Mouse (Mus musculus) stomach, embryonic 16.5 days (tissue): ENCODE measurements around the gene Wdr38. TPM values are rescaled to one million over a fixed set of nuclear protein-coding genes. Genes with fewer than 3 reads are reported as not detected.
A peak's percentile ranks its signal among the peaks of the same experiment; 100 is the strongest.

Experiments
- ATAC-seq: fragments of 200-750 bp; cut with Nextera tagmentation; 2 replicates; pipeline ENCODE4 v1.8.0; 2017; ENCODE audit warnings: moderate number of reproducible peaks, moderate TSS enrichment; ENCODE audit not compliant: insufficient read depth, low FRiP score
- H3K27ac ChIP-seq: fragments of 300-500 bp; sonication (generic); 2 replicates; pipeline ENCODE4 v1.5.1; 2014; ENCODE audit warnings: low read length
- H3K27me3 ChIP-seq: fragments of 300-500 bp; sonication (generic); 2 replicates; pipeline ENCODE4 v1.6.1; 2014; ENCODE audit warnings: low read length, control low read depth, mixed read lengths; ENCODE audit not compliant: control insufficient read depth, insufficient read depth
- H3K36me3 ChIP-seq: fragments of 300-500 bp; sonication (generic); 2 replicates; pipeline ENCODE4 v1.6.1; 2014; ENCODE audit warnings: low read length; ENCODE audit not compliant: control insufficient read depth, insufficient read depth
- H3K4me1 ChIP-seq: fragments of 300-500 bp; sonication (generic); 2 replicates; pipeline ENCODE4 v1.6.1; 2014; ENCODE audit warnings: low read length, control low read depth, mixed read lengths; ENCODE audit not compliant: control insufficient read depth, insufficient read depth
- H3K4me2 ChIP-seq: fragments of 300-500 bp; sonication (generic); 2 replicates; pipeline ENCODE4 v1.6.1; 2014; ENCODE audit warnings: low read depth, low read length, mixed read lengths
- H3K4me3 ChIP-seq: fragments of 300-500 bp; sonication (generic); replicated peaks from 2 replicates; pipeline ENCODE4 v1.5.1; 2014; ENCODE audit warnings: mild to moderate bottlenecking, low read length
- H3K9ac ChIP-seq: fragments of 300-500 bp; sonication (generic); 2 replicates; pipeline ENCODE4 v1.6.1; 2014; ENCODE audit warnings: low read length
- H3K9me3 ChIP-seq: fragments of 300-500 bp; sonication (generic); replicated peaks from 2 replicates; pipeline ENCODE4 v1.6.1; 2016; ENCODE audit warnings: low read length, control low read depth; ENCODE audit not compliant: control insufficient read depth
- WGBS: fragments of 180-500 bp; shearing (Covaris S2); extraction: QIAGEN DNeasy Blood & Tissue Kit; methylation state at CpG from one replicate; pipeline ENCODE4 v1.1.7; 2014; 5-methylcytosine and 5-hydroxymethylcytosine counted together
- polyA plus RNA-seq: library from polyadenylated mRNA; unstranded; fragments of >200 nt; fragmentation: Nextera tagmentation; extraction: Ambion mirVana; gene quantifications from 2 replicates; pipeline ENCODE4 v1.2.1, GENCODE M21; 2015

Gene Wdr38
- polyA plus RNA-seq, result 1.7 and 1.9 TPM in 2 replicates

DNA sequence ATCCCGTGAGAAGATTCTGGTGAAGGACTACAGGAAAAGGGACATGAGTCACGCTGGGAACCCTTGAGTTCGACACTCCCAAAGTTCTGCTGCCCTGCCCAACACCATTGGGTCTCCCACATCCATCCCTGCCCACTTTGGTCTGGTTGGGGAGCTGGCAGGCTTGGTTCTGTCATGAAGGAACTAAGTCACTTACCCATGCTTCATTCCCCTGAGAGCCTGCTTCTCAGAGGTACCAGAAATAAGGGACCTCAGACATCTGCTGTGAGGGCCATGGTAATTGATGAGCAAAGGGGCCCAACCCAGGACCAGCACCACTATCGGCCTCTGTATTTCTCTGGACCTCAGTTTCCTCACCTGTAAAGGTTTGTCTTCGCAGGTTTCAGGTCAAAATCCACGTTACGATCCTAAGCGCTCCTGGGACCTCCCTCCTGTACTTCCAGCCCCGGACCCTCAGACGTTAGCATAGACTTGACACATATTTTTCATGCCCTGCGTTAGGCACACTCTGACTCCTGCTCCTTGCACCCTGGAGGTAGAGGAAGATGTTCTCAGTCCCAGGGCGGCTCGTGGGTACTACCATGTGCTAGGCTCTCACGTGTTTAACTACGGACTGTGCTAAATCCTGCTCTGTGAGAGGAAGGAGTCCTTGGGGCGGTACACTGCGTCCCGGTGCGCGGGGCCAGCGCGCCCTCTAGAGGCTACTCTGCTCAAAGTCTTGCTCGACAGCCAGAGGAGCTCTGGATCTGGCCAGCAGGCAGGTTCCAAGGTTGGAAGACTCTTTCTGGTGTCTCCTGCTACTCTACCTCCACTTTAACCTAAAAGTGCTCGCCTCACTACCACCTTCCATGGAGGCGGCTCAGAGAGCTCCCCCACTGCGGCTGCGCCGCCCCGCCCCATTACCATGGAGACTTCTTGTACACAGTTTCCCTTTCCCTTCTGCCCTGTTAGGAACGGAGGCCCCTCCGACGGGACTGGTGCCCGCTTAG is at the start of gene Wdr38:
Gene Wdr38 (plus strand): TSS at position 91 of the 989 bp plus-strand sequence.
- Histone ChIP-seq H3K4me3 (peak within 1 kb of the TSS; percentile 56), H3K4me2 (peak within 1 kb of the TSS; percentile 66), H3K4me1 (peaks cover 12% of the 10 kb centered on the region), H3K36me3 (peaks cover 16% of the 10 kb centered on the region), H3K27ac (peak within 1 kb of the TSS; percentile 64; the same call in 1 of the 2 replicates), H3K9ac (peak within 1 kb of the TSS; percentile 74), H3K27me3 (no peaks in the 10 kb centered on the region), H3K9me3 (no peaks in the 10 kb centered on the region)
- WGBS, result 11% methylated on average over 33 of the region's 33 CpGs
- ATAC-seq, result peak; percentile 93

DNA sequence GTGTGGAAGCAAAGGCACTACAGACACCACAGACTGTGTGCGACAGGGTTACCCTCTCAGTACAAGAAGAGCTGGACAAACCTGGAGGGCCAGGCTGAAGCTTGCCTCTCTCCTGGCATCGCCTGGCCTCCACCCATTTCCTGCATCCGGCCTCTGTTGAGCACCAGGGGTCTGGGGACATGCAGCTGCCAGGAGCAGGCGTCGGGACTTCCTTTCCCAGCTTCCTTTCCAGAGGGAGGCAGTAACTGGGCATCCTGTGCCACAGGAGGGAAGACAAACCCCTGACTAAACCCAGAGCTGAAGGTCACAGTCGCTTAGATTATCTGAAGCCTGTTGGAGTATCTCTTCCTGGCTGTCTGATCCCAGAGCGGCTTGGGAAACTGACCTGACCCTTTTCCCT is 49.7 kb upstream of the Wdr38 start:
- H3K27ac ChIP-seq, result no peak overlapping the region
- no peak overlapping the region for H3K4me2 ChIP-seq
- no peaks in the 10 kb centered on the region for H3K9me3 ChIP-seq
- no peak for ATAC-seq
- H3K27me3 ChIP-seq, result no peaks in the 10 kb centered on the region
- no peaks in the 10 kb centered on the region for H3K4me1 ChIP-seq
- H3K36me3 ChIP-seq, result no peaks in the 10 kb centered on the region
- H3K4me3 ChIP-seq, result no peak overlapping the region
- no peak overlapping the region for H3K9ac ChIP-seq
- 57% methylated on average over 7 of the region's 7 CpGs for WGBS

DNA sequence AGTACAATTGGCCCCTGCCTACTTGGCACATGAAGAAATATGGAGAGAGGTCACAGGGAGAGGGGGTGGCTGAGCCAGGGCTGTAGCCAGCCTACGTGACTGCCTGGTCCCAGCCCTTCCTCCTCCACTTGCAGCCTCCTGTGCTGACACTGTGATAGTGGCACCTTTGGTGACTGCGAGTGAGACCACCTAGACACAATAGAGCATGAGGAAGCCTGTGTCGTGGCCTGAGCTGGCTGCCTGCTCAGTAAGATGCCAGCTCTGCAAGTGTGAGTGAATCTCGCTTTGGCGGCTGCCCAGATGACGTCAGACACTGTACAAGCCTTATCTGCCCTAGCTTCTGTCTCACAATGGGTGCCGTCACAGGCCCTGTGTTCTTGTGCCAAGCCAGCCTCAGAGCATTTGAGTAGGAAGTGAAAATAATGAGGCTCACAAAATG is 47.0 kb upstream of the Wdr38 start:
- Histone ChIP-seq H3K9ac (no peak overlapping the region), H3K4me1 (no peaks in the 10 kb centered on the region), H3K36me3 (no peaks in the 10 kb centered on the region), H3K27ac (no peak overlapping the region), H3K27me3 (no peaks in the 10 kb centered on the region), H3K4me2 (no peak overlapping the region), H3K4me3 (no peak overlapping the region), H3K9me3 (no peaks in the 10 kb centered on the region)
- 61% methylated on average over 7 of the region's 7 CpGs for WGBS
- ATAC-seq, result peak; percentile 68; the same call in 1 of the 2 replicates

DNA sequence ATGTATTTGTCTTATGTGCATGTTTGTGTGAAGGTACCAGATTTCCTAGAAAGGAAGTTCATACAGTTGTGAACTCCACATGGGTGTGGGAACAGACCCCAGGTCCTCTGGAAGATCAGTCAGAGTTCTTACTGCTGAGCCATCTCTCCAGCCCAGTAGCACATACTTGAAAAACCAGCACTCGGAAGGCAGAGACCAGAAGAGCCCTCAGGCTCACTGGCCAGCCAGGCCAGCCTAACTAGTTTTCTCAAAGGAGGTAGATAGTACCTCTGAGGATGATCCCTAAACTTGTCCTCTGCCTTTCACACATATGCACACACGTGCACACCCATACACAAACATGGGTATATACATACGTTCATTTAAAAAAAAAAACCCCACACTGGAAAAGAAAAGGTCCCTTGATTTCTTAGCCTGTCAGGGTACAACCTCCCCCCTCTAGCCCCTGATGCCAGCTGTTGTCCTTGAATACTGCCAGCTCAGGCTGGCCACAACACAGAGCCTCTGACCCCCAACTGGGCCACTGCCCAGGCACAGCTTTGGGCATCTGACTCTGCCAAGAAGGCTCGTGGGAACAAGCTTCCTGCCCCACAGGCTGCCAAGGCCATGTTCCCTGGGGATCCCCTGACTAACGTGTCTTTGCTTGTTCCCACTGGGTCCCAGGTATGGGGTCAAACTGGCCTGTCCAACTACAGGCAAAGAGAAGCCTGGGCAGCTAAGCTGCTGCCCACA is 44.0 kb upstream of the Wdr38 start:
- Histone ChIP-seq H3K36me3 (no peaks in the 10 kb centered on the region), H3K9me3 (no peaks in the 10 kb centered on the region), H3K27ac (0 out of 2 replicates have a peak overlapping the region, but pooled peaks have one; percentile 3), H3K4me3 (no peak overlapping the region), H3K4me1 (no peaks in the 10 kb centered on the region), H3K9ac (no peak overlapping the region), H3K4me2 (no peak overlapping the region), H3K27me3 (no peaks in the 10 kb centered on the region)
- 70% methylated on average over 5 of the region's 5 CpGs for WGBS
- no peak for ATAC-seq

DNA sequence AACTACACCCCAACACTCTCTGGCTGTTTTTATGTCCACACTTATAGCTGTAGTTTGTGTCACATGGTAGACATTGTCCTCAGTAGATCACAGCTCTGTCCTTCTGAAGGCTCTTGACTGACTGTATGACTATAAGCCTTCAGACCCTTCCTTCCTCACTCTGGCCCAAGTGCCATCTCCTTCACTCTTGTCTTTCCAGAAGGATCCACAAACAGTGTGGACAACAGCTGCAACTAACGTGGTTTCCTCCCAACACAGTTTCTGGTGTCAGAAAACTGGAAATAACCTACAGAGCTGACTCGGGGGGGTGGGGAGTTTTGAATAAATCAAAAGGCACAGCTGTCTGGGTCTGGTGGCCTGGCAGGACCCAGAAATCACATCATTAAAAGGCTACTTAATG is 41.2 kb upstream of the Wdr38 start:
- no peak overlapping the region for H3K9ac ChIP-seq
- H3K4me2 ChIP-seq, result no peak overlapping the region
- H3K27me3 ChIP-seq, result no peaks in the 10 kb centered on the region
- 57% methylated on average over 2 of the region's 2 CpGs for WGBS
- no peak for ATAC-seq
- H3K4me3 ChIP-seq, result no peak overlapping the region
- H3K4me1 ChIP-seq, result no peaks in the 10 kb centered on the region
- no peak overlapping the region for H3K27ac ChIP-seq
- H3K36me3 ChIP-seq, result no peaks in the 10 kb centered on the region
- no peaks in the 10 kb centered on the region for H3K9me3 ChIP-seq

DNA sequence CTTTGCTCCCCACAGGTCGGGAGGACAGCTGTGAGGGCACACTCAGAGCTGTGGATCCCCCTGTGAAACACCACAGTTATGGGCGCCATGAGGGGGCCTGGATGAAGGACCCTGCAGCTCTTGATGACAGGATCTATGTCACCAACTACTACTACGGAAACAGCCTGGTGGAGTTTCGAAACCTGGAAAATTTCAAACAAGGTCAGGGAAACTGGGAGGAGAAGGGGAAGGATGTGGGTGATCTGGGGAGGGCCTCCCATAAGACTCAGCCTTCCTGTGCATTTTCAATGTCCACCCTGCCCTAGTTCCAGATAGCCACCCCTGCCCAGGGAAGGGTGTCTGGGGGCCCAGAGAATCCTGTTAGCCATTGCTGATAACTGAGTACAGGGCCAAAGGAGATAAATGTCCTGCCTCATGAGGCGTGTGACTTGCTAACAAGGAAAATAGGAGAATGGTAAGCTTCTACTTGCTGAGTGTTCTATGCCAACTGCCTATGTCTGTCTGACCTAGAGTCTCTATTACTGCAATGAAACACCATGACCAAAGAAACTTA is 39.5 kb upstream of the Wdr38 start:
- Histone ChIP-seq H3K4me2 (no peak overlapping the region), H3K27ac (no peak overlapping the region), H3K27me3 (no peaks in the 10 kb centered on the region), H3K4me3 (no peak overlapping the region), H3K36me3 (no peaks in the 10 kb centered on the region), H3K4me1 (no peaks in the 10 kb centered on the region), H3K9ac (no peak overlapping the region), H3K9me3 (no peaks in the 10 kb centered on the region)
- 78% methylated on average over 5 of the region's 5 CpGs for WGBS
- no peak for ATAC-seq

DNA sequence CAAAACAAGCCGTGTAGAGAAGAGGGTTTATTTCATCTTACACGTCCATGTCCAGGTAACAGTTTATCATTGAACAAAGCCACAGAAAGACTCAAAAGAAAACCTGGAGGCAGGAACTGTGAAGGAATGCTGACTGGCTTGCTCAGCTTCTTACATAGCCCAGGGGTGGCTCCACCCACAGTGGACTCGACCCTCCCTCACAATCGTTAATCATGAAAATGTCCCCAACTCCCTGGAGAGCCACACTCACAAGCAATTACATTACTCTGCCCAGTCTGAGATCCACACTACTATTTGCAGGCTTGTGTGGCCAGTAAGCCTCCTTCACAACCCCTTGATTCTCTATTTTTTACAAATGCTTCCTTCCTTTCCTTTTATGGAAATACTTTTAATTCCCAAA is 33.1 kb upstream of the Wdr38 start:
- no peaks in the 10 kb centered on the region for H3K4me1 ChIP-seq
- no peaks in the 10 kb centered on the region for H3K36me3 ChIP-seq
- WGBS, result 9% methylated on average over 4 of the region's 4 CpGs
- no peak overlapping the region for H3K4me2 ChIP-seq
- H3K4me3 ChIP-seq, result no peak overlapping the region
- no peak overlapping the region for H3K27ac ChIP-seq
- H3K9me3 ChIP-seq, result no peaks in the 10 kb centered on the region
- H3K27me3 ChIP-seq, result no peaks in the 10 kb centered on the region
- H3K9ac ChIP-seq, result no peak overlapping the region
- no peak for ATAC-seq

DNA sequence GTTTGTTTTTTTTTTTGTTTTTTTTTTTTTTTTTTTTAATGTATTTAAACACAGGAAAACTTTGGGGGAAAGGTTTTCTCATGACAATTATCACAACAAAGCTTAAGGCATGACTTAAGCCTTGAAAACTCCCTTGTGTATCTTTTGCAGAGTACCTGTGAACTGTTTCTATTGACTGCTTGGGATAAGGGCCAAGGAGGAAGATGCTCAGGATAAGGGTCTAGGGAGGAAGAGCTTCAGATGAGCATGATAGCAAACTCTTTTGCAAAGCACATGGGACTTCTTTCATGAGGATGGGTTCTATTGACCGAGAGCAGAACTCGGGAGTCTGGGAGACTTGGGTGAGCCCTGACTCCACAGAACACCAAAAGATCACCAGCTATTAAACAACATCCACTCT is 27.6 kb upstream of the Wdr38 start:
- ATAC-seq, result no peak
- WGBS, result 82% methylated on average over 2 of the region's 2 CpGs

DNA sequence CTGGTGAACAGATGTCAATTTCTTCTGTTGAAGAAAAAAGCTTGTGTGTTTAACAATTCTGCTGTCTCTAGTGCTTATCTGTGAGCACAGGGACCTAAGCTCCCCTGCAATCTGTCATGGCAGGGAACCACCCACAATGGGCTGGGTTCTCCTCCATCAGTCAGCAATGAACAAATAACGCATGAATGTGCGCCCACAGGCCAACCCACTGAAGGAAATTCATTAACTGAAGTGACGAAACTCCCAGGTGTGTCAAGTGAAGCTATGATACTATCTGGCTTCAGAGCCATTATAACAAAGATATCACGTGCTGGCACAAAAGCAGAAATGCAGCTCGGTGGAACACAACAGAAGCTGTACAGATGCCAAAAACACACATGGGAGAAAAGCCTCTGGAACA is 27.2 kb upstream of the Wdr38 start:
- Histone ChIP-seq H3K4me1 (no peaks in the 10 kb centered on the region), H3K4me3 (no peak overlapping the region), H3K9ac (no peak overlapping the region), H3K36me3 (no peaks in the 10 kb centered on the region), H3K27me3 (no peaks in the 10 kb centered on the region), H3K27ac (no peak overlapping the region), H3K9me3 (no peaks in the 10 kb centered on the region), H3K4me2 (no peak overlapping the region)
- 50% methylated on average over 5 of the region's 5 CpGs for WGBS
- no peak for ATAC-seq

More for the DNA sequence above, 27.6 kb upstream of the Wdr38 start:
- Histone ChIP-seq H3K4me1 (no peaks in the 10 kb centered on the region), H3K9ac (no peak overlapping the region), H3K4me2 (no peak overlapping the region), H3K4me3 (no peak overlapping the region), H3K9me3 (no peaks in the 10 kb centered on the region), H3K27ac (no peak overlapping the region), H3K27me3 (no peaks in the 10 kb centered on the region), H3K36me3 (no peaks in the 10 kb centered on the region)
